Mouse (Mus musculus) myocyte (in vitro differentiated cells): Measurements from ENCODE around the gene Ccdc155. TPM values are rescaled to one million over a fixed set of nuclear protein-coding genes. Genes with fewer than 3 reads are reported as not detected.

Experiments
- H3K27me3 ChIP-seq: one replicate; pipeline ENCODE4 v1.6.1; 2011; ENCODE audit not compliant: control insufficient read depth, insufficient read depth, insufficient read length
- H3K36me3 ChIP-seq: one replicate; pipeline ENCODE4 v1.6.1; 2011; ENCODE audit not compliant: control insufficient read depth, insufficient read depth
- H3K4me2 ChIP-seq: one replicate; pipeline ENCODE4 v1.6.1; 2011; ENCODE audit warnings: low read depth, control low read depth
- H3K4me3 ChIP-seq: one replicate; pipeline ENCODE4 v1.5.1; 2011; ENCODE audit warnings: mild to moderate bottlenecking, control low read depth, moderate library complexity
- H3K79me2 ChIP-seq: one replicate; pipeline ENCODE4 v1.6.1; 2011; ENCODE audit not compliant: control insufficient read depth, insufficient read depth
- H3ac ChIP-seq: one replicate; pipeline ENCODE4 v1.6.1; 2011; ENCODE audit not compliant: control insufficient read depth, insufficient read length
- CEBPB ChIP-seq: IDR thresholded peaks from 2 replicates; pipeline ENCODE4 v1.6.1; 2011; ENCODE audit warnings: mild to moderate bottlenecking, moderate library complexity; ENCODE audit not compliant: poor library complexity, insufficient read depth, severe bottlenecking
- E2F4 ChIP-seq: IDR thresholded peaks from one replicate; pipeline ENCODE4 v1.6.1; 2011; ENCODE audit warnings: mild to moderate bottlenecking, control low read depth, moderate library complexity; ENCODE audit not compliant: insufficient read depth
- MAX ChIP-seq: IDR thresholded peaks from one replicate; pipeline ENCODE4 v1.6.1; 2011; ENCODE audit warnings: low read depth, mild to moderate bottlenecking, control low read depth
- MYOD1 ChIP-seq, 3 experiments: IDR thresholded peaks; one replicate each; pipeline ENCODE4 v1.6.1; 2011; ENCODE audit warnings: control low read depth in 2 of 3, low read depth in 2 of 3, mild to moderate bottlenecking in 2 of 3, moderate library complexity in 1 of 3; ENCODE audit not compliant: insufficient read length in 2 of 3, control insufficient read depth in 1 of 3
- MYOG ChIP-seq, 3 experiments: IDR thresholded peaks; one replicate each; pipeline ENCODE4 v1.6.1; 2011; ENCODE audit warnings: control low read depth in 2 of 3, low read depth in 2 of 3, mild to moderate bottlenecking in 2 of 3; ENCODE audit not compliant: insufficient read length in 2 of 3, control insufficient read depth in 1 of 3, insufficient read depth in 1 of 3
- POLR2A ChIP-seq: IDR thresholded peaks from one replicate; pipeline ENCODE4 v1.6.1; 2011; ENCODE audit warnings: low read depth, mild to moderate bottlenecking, control low read depth, moderate library complexity; ENCODE audit not compliant: insufficient read length
- POLR2AphosphoS2 ChIP-seq: IDR thresholded peaks from one replicate; pipeline ENCODE4 v1.6.1; 2011; ENCODE audit warnings: low read depth, control low read depth; ENCODE audit not compliant: insufficient read length
- REST ChIP-seq: IDR thresholded peaks from one replicate; pipeline ENCODE4 v1.6.1; 2011; ENCODE audit warnings: mild to moderate bottlenecking, control low read depth, moderate library complexity; ENCODE audit not compliant: insufficient read depth, insufficient read length
- SRF ChIP-seq: IDR thresholded peaks from one replicate; pipeline ENCODE4 v1.6.1; 2011; ENCODE audit warnings: low read depth; ENCODE audit not compliant: control insufficient read depth, insufficient read length
- TCF12 ChIP-seq: IDR thresholded peaks from one replicate; pipeline ENCODE4 v1.6.1; 2011; ENCODE audit warnings: mild to moderate bottlenecking, control low read depth; ENCODE audit not compliant: poor library complexity, insufficient read depth, severe bottlenecking
- TCF3 ChIP-seq: IDR thresholded peaks from one replicate; pipeline ENCODE4 v1.6.1; 2011; ENCODE audit warnings: low read depth, control low read depth; ENCODE audit not compliant: insufficient read length
- USF1 ChIP-seq: IDR thresholded peaks from one replicate; pipeline ENCODE4 v1.6.1; 2011; ENCODE audit warnings: low read depth, mild to moderate bottlenecking, control low read depth, moderate library complexity
- polyA plus RNA-seq: library from polyadenylated mRNA; unstranded; fragments of >200 nt; fragmentation: generic; extraction: Trizol; gene quantifications from one replicate; pipeline ENCODE4 v1.2.1, GENCODE M21; 2012; ENCODE audit warnings: missing spikeins

Ccdc155 gene
- polyA plus RNA-seq, 1 experiment, result 2.2 TPM

GRCm38 (mm10) chr7:45157459-45157858 is 47.2 kb downstream of the Ccdc155 start:
- peaks cover 3% of the 10 kb centered on the region for H3K79me2 ChIP-seq
- TF ChIP-seq E2F4 (no peak), USF1 (no peak), TCF3 (no peak), POLR2AphosphoS2 (no peak), REST (no peak), TCF12 (no peak), MYOG (IDR thresholded peaks at IDR 0.05; ENCODE audit: control insufficient read depth in 1 of 3, insufficient read depth in 1 of 3, insufficient read length in 2 of 3, low read depth in 2 of 3) (no peak), POLR2A (no peak), CEBPB (no peak), MYOD1 (IDR thresholded peaks at IDR 0.05; ENCODE audit: control insufficient read depth in 1 of 3, insufficient read length in 2 of 3, low read depth in 2 of 3) (no peak), MAX (no peak), SRF (no peak)
- no peaks in the 10 kb centered on the region for H3K27me3 ChIP-seq
- H3K36me3 ChIP-seq, result no peaks in the 10 kb centered on the region
- H3K4me2 ChIP-seq, result no peak overlapping the region
- no peak overlapping the region for H3ac ChIP-seq
- H3K4me3 ChIP-seq, result no peak overlapping the region

- Histone ChIP-seq H3K4me2 (no peak overlapping the region), H3K4me3 (no peak overlapping the region), H3K27me3 (no peaks in the 10 kb centered on the region), H3K79me2 (peaks cover 3% of the 10 kb centered on the region), H3K36me3 (no peaks in the 10 kb centered on the region), H3ac (no peak overlapping the region)
- no peak for TF ChIP-seq TCF12
Observed at GRCm38 (mm10) chr7:45156206-45156605, 48.5 kb downstream of the Ccdc155 start.

- no peaks in the 10 kb centered on the region for H3K27me3 ChIP-seq
- no peaks in the 10 kb centered on the region for H3K36me3 ChIP-seq
- peaks cover 3% of the 10 kb centered on the region for H3K79me2 ChIP-seq
- peak overlapping the region; percentile 64 for H3K4me2 ChIP-seq
- H3ac ChIP-seq, result no peak overlapping the region
- TF ChIP-seq SRF, result no peak
- TF ChIP-seq CEBPB, result no peak
- TF ChIP-seq REST, result no peak
- no peak for TF ChIP-seq E2F4
- TF ChIP-seq POLR2AphosphoS2, result no peak
- no peak overlapping the region for H3K4me3 ChIP-seq
Observed at GRCm38 (mm10) chr7:45155590-45155989, 49.1 kb downstream of the Ccdc155 start.

DNA sequence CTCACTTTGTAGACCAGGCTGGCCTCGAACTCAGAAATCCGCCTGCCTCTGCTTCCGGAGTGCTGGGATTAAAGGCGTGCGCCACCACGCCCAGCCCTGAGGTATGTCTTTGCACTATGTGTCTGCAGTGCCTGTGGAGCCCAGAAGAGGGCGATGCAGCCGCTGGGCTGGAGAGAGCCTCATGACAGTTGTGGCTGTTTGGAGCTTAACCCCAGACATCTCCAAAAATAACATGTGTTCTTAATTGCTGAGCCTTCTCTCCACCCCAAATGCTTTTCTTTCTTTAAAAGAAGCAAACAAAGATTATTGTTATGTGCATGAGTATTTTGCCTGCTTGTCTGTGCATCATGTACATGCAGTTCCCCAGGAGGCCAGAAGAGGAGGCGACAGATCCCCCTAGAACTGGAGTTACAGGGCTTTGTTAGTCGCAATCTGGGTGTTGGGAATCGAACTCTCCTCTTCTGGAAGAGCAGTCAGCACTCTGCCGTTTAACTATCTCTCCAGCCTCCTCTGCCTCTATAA is 49.6 kb downstream of the Ccdc155 start:
- Histone ChIP-seq H3K4me2 (peak overlapping the region; percentile 64), H3K27me3 (no peaks in the 10 kb centered on the region), H3K36me3 (no peaks in the 10 kb centered on the region), H3K4me3 (peak overlapping the region; percentile 86), H3ac (no peak overlapping the region), H3K79me2 (peaks cover 3% of the 10 kb centered on the region)
- TF ChIP-seq MYOG (IDR thresholded peaks at IDR 0.05; ENCODE audit: control insufficient read depth in 1 of 3, insufficient read depth in 1 of 3, insufficient read length in 2 of 3, low read depth in 2 of 3) (no peak), POLR2A (no peak), MAX (no peak), E2F4 (no peak), TCF12 (no peak), MYOD1 (IDR thresholded peaks at IDR 0.05; ENCODE audit: control insufficient read depth in 1 of 3, insufficient read length in 2 of 3, low read depth in 2 of 3) (no peak), USF1 (no peak)

- Histone ChIP-seq H3K36me3 (no peaks in the 10 kb centered on the region), H3K79me2 (peaks cover 3% of the 10 kb centered on the region), H3K27me3 (no peaks in the 10 kb centered on the region), H3ac (peak within 1 kb of the TSS; percentile 20), H3K4me3 (peak within 1 kb of the TSS; percentile 86), H3K4me2 (peak within 1 kb of the TSS; percentile 97)
- TF ChIP-seq POLR2A, result peak; percentile 90
- TF ChIP-seq POLR2AphosphoS2, result peak; percentile 94
- peak; percentile 94 for TF ChIP-seq SRF
- TF ChIP-seq MAX, result no peak
- no peak for TF ChIP-seq REST
- TF ChIP-seq USF1, result peak; percentile 39
- no peak for TF ChIP-seq MYOG (IDR thresholded peaks at IDR 0.05; ENCODE audit: control insufficient read depth in 1 of 3, insufficient read depth in 1 of 3, insufficient read length in 2 of 3, low read depth in 2 of 3)
- no peak for TF ChIP-seq TCF12
- no peak for TF ChIP-seq TCF3
- TF ChIP-seq E2F4, result peak; percentile 71
Observed at GRCm38 (mm10) chr7:45154096-45154992, 50.3 kb downstream of the Ccdc155 start, which contains the start of the genes Pih1d1 and Aldh16a1. Gene Pih1d1 (plus strand): TSS chr7:45154303. Gene Aldh16a1 (minus strand): TSS chr7:45154584.
